Mouse (Mus musculus): ENCODE results near the gene Meis3. TPM values are rescaled to one million over a fixed set of nuclear protein-coding genes. Genes with fewer than 3 reads are reported as not detected.

Gene Meis3
- polyA plus RNA-seq, 1 experiment = 21.6 TPM

DNA sequence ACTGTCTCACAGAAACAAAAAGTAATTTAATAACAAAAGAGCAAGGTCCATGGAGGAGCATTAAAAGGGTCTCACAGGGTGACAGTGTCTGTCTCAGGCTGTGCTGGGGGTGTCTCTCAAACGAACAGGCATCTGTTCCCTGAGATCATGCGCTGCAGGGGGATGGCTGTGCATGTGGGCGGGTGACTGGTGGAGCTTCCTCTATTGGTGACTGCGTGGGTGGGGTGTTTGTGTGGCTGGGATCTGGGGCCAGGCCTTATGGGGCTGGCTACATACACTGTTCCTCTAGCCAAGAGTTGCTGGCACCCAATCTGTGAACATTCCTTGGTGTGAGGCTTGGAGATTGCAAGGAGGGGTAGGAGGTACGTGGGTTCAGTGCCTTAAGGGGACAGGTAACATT lies 25.6 kb upstream of the Meis3 start:
- Histone ChIP-seq H3K4me1 (ENCODE audit: control insufficient read depth, insufficient read depth, insufficient read length, low read length) (no peaks in the 10 kb centered on the region), H3K27ac (ENCODE audit: insufficient read depth, low read depth, low read length) (no peak overlapping the region), H3K4me3 (ENCODE audit: low read depth, low read length) (no peak overlapping the region), H3K36me3 (ENCODE audit: control insufficient read depth, insufficient read depth, low read length) (no peaks in the 10 kb centered on the region), H3K27me3 (ENCODE audit: control insufficient read depth, insufficient read depth, low read length) (no peaks in the 10 kb centered on the region)
- 49% methylated on average over 5 of the region's 5 CpGs for WGBS
- no peak for TF ChIP-seq POLR2A (IDR thresholded peaks at IDR 0.05; ENCODE audit: low read depth, low read length)
- TF ChIP-seq CTCF (IDR thresholded peaks at IDR 0.05; ENCODE audit: extremely low read depth, insufficient read length, insufficient replicate concordance, low read depth, low read length) = no peak

GRCm38 (mm10) chr7:16150191-16151145 lies 24.4 kb upstream of the Meis3 start:
- Histone ChIP-seq H3K27me3 (ENCODE audit: control insufficient read depth, insufficient read depth, low read length) (no peaks in the 10 kb centered on the region), H3K4me3 (ENCODE audit: low read depth, low read length) (no peak overlapping the region), H3K27ac (ENCODE audit: insufficient read depth, low read depth, low read length) (no peak overlapping the region), H3K4me1 (ENCODE audit: control insufficient read depth, insufficient read depth, insufficient read length, low read length) (peaks cover 2% of the 10 kb centered on the region; the same call in 1 of the 2 replicates), H3K36me3 (ENCODE audit: control insufficient read depth, insufficient read depth, low read length) (no peaks in the 10 kb centered on the region)
- no peak for TF ChIP-seq POLR2A (IDR thresholded peaks at IDR 0.05; ENCODE audit: low read depth, low read length)
- WGBS = 64% methylated on average over 9 of the region's 9 CpGs

DNA sequence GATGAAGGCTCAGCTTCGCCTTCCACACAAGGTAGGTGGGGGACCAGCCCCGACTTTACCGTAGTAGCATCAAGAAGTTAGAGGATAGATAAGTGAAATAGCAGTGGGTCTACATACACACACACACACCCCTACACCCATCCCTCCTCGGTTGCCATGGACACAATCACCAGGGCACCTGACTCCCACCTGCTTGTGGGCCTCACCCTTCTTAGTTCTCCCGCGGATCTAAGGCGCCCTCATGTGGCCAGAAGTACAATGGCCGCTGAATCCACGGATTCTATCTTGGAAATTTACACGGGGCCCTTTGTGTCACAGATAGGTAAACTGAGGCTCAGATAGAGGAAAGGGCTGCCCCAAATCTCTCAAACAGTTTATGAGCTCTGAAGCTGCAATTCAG lies 21.4 kb upstream of the Meis3 start:
- Histone ChIP-seq H3K27ac (ENCODE audit: insufficient read depth, low read depth, low read length) (no peak overlapping the region), H3K27me3 (ENCODE audit: control insufficient read depth, insufficient read depth, low read length) (no peaks in the 10 kb centered on the region; the same call in 1 of the 2 replicates), H3K36me3 (ENCODE audit: control insufficient read depth, insufficient read depth, low read length) (no peaks in the 10 kb centered on the region), H3K4me3 (ENCODE audit: low read depth, low read length) (no peak overlapping the region), H3K4me1 (ENCODE audit: control insufficient read depth, insufficient read depth, insufficient read length, low read length) (peaks cover 2% of the 10 kb centered on the region; the same call in 1 of the 2 replicates)
- WGBS = 15% methylated on average over 10 of the region's 10 CpGs
- peak; percentile 73; the same call in 1 of the 2 replicates for TF ChIP-seq CTCF (IDR thresholded peaks at IDR 0.05; ENCODE audit: extremely low read depth, insufficient read length, insufficient replicate concordance, low read depth, low read length)
- TF ChIP-seq POLR2A (IDR thresholded peaks at IDR 0.05; ENCODE audit: low read depth, low read length) = no peak

DNA sequence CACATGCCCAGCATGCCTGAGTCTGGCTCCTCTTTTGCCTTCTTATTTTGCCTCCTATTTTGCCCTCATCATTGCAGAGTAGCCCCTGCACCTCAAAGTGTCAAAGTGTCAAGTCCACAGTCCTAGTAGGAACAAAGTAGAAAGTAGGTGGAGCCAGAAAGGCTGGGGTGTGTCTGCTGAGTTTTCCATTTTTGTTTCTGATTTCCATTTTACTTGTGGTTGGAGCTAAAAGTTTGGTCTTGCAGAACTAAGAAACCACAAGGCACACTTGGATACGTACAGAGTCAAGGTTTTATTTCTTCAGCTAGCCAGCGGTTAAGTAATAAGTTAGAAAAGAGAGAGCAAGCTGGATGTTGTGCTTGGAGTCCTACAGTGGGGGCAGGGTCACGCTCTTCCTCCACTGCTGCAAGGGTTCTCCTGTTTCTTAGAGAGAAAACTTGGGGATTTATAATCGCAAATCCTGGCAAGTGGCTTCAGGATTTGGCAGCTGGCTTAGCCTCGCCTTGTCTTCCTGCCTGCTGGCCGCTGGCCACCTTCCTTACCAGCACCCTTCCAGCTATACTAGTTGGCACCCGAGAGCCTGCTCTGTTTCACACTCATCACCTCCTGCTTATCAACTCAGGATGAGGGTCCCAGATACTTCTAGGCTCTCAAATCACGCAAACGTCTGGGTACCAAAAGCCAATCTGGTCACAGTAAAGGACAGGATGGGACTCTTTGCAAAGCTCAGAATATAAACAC lies 19.6 kb upstream of the Meis3 start:
- Histone ChIP-seq H3K27me3 (ENCODE audit: control insufficient read depth, insufficient read depth, low read length) (peaks cover 6% of the 10 kb centered on the region; the same call in 1 of the 2 replicates), H3K4me3 (ENCODE audit: low read depth, low read length) (no peak overlapping the region), H3K4me1 (ENCODE audit: control insufficient read depth, insufficient read depth, insufficient read length, low read length) (peaks cover 2% of the 10 kb centered on the region; the same call in 1 of the 2 replicates), H3K27ac (ENCODE audit: insufficient read depth, low read depth, low read length) (0 out of 2 replicates have a peak overlapping the region, but pooled peaks have one; percentile 5), H3K36me3 (ENCODE audit: control insufficient read depth, insufficient read depth, low read length) (no peaks in the 10 kb centered on the region)
- WGBS = 59% methylated on average over 9 of the region's 9 CpGs
- TF ChIP-seq POLR2A (IDR thresholded peaks at IDR 0.05; ENCODE audit: low read depth, low read length) (no peak), CTCF (IDR thresholded peaks at IDR 0.05; ENCODE audit: extremely low read depth, insufficient read length, insufficient replicate concordance, low read depth, low read length) (no peak)

GRCm38 (mm10) chr7:16156105-16156714 lies 18.7 kb upstream of the Meis3 start:
- Histone ChIP-seq H3K27me3 (ENCODE audit: control insufficient read depth, insufficient read depth, low read length) (peaks cover 6% of the 10 kb centered on the region; the same call in 1 of the 2 replicates), H3K27ac (ENCODE audit: insufficient read depth, low read depth, low read length) (peak overlapping the region; percentile 47; the same call in 1 of the 2 replicates), H3K4me1 (ENCODE audit: control insufficient read depth, insufficient read depth, insufficient read length, low read length) (peaks cover 2% of the 10 kb centered on the region; the same call in 1 of the 2 replicates), H3K36me3 (ENCODE audit: control insufficient read depth, insufficient read depth, low read length) (no peaks in the 10 kb centered on the region), H3K4me3 (ENCODE audit: low read depth, low read length) (no peak overlapping the region)
- WGBS = 33% methylated on average over 8 of the region's 8 CpGs
- TF ChIP-seq POLR2A (IDR thresholded peaks at IDR 0.05; ENCODE audit: low read depth, low read length) (no peak), CTCF (IDR thresholded peaks at IDR 0.05; ENCODE audit: extremely low read depth, insufficient read length, insufficient replicate concordance, low read depth, low read length) (no peak)

DNA sequence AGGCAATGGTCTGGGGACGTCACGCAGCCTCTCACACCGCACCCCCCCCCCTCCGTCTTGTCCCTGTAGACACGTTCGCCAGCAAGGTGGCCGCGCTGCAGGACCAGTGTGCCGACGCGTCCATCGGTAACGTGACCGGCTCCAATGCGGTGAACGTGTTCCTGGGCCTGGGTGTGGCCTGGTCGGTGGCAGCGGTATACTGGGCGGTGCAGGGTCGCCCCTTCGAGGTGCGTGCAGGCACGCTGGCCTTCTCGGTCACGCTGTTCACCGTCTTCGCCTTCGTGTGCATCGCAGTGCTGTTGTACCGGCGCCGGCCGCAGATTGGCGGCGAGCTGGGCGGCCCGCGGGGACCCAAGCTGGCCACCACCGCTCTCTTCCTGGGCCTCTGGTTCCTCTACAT lies 16.2 kb upstream of the Meis3 start:
- WGBS = 10% methylated on average over 39 of the region's 39 CpGs
- H3K4me3 ChIP-seq (ENCODE audit: low read depth, low read length) = no peak overlapping the region
- TF ChIP-seq POLR2A (IDR thresholded peaks at IDR 0.05; ENCODE audit: low read depth, low read length) = no peak
- TF ChIP-seq CTCF (IDR thresholded peaks at IDR 0.05; ENCODE audit: extremely low read depth, insufficient read length, insufficient replicate concordance, low read depth, low read length) = no peak
- peaks cover 6% of the 10 kb centered on the region; the same call in 1 of the 2 replicates for H3K27me3 ChIP-seq (ENCODE audit: control insufficient read depth, insufficient read depth, low read length)
- no peaks in the 10 kb centered on the region for H3K36me3 ChIP-seq (ENCODE audit: control insufficient read depth, insufficient read depth, low read length)
- H3K27ac ChIP-seq (ENCODE audit: insufficient read depth, low read depth, low read length) = no peak overlapping the region
- peaks cover 2% of the 10 kb centered on the region; the same call in 1 of the 2 replicates for H3K4me1 ChIP-seq (ENCODE audit: control insufficient read depth, insufficient read depth, insufficient read length, low read length)
